Mouse (Mus musculus): ENCODE results near the gene Uroc1.

GRCm38 (mm10) chr6:90306315-90306975, 26.6 kb upstream of the Uroc1 start:
- TF ChIP-seq POLR2A (IDR thresholded peaks at IDR 0.05; ENCODE audit: borderline replicate concordance, insufficient read depth, low read length) (no peak), CTCF (IDR thresholded peaks at IDR 0.05; ENCODE audit: borderline replicate concordance, insufficient read depth, low read depth, low read length) (no peak)

All from cerebellum, adult 2 months (tissue).